Mouse (Mus musculus): ENCODE results near the gene Gm10181. TPM values are rescaled to one million over a fixed set of nuclear protein-coding genes. Genes with fewer than 3 reads are reported as not detected.
"Not testable (repeated sequence)": the region's sequence is repeated elsewhere in the genome, so short reads cannot be mapped to it uniquely, and the experiment has no call there.

Gm10181 gene
- polyA plus RNA-seq (2012; rRNA removed) = not detected in 2 replicates

DNA sequence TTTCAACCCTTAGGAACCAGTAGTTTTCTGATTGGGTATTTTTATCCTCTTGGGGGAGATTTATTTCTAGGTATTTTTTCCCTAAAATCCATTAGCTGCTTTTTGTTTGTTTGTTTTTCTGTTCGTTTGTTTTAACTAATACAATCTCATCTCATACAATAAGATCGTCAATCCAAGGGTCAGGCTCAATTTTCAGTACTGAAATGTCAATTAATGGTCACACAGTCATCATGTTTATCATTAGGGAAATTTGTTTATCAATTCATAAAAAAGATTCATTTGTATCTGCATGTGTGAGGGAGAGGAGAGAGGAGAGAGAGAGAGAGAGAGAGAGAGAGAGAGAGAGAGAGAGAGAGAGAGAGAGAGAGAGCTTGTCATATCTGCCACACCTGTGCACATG is at the start of gene Gm10181:
Gene Gm10181 (plus strand): TSS at position 301 of the 400 bp plus-strand sequence.
- no peak for DNase-seq (ENCODE audit: extremely low spot score in 1 of 2, low spot score in 1 of 2)

DNA sequence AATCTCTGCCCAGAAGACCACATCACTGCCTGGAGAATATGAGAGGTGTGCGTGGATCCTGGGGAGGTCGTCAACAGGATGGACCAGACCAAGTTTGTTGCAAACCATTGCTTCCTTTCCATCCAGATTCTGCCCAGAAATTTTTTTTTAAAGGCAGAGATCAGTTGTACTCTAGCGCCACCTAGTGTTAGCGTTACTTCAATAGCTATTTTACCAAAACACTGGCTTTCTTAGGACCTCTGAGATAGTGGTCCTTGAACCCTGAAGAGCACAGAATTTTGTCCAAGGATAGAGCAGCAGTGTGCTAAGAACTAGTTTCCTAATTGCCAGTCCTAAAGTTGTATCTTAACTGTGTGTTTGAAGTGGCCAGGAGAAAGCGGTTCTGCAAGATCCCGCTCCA is 47.6 kb upstream of the Gm10181 start:
- DNase-seq (ENCODE audit: extremely low spot score in 1 of 2, low spot score in 1 of 2) = peak in 1 of 2 experiments; percentile 82

DNA sequence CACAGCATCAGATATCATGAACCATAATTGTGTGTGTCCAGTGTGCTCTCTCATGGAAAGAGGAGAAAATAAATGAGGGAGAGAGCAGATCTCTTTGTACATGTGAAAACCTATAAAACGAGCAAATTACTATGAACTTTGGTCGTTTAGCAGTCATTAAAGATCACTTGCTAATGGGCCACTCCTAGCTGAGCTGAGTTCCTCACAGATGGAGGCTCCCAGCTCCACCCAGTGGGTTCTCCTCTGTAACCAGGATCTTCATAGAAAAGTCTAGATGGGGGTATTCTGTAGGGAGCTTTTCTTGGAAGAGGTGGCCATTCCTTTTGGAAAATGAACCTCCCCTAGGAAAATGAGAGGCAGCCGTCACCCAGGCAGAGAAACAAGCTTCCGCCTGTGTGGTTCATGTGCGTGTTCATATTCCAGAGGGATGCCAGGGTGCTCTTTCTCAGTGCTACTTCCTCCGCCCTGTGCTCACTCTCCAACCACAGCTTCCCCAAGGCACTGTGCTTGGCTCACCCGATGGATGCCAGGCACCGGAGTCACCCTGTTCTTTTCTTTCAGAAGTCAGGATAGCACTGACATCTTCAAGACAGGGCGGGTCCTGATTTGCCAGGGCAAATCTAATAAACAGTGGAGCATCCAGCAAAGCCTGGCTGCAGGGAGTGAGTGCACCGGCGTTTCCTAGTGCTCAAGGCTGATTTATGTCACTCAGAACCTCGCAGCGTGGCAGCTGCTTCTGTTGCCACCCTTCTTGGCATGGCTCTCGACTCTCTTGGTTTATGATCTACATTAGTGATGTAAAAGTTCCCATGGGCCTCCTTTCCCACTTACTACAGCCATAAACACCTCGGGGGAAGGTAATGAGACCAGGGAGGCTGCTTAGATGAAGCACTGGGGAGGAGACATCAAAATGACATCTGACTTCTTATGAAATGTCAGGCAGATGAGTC is 46.8 kb upstream of the Gm10181 start:
- DNase-seq (ENCODE audit: extremely low spot score in 1 of 2, low spot score in 1 of 2) = no peak

DNA sequence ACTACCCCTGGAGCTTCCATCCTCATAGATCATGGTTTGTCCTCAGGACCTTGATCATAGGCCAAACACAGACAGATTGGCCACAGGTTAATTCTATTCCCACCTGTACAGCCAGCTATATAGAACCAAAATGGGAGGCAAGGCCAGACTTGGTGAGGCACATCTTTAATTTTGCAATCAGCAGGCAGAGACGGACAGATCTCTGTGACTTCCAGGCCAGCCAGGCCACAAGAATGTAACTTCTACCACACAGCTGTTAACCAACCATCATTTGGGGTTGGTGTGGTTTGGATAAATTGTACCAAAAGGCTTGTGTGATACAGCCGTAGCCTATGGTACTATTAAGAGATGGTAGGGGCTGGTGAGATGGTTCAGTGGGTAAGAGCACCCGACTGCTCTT is 44.9 kb upstream of the Gm10181 start:
- no peak for DNase-seq (ENCODE audit: extremely low spot score in 1 of 2, low spot score in 1 of 2)

DNA sequence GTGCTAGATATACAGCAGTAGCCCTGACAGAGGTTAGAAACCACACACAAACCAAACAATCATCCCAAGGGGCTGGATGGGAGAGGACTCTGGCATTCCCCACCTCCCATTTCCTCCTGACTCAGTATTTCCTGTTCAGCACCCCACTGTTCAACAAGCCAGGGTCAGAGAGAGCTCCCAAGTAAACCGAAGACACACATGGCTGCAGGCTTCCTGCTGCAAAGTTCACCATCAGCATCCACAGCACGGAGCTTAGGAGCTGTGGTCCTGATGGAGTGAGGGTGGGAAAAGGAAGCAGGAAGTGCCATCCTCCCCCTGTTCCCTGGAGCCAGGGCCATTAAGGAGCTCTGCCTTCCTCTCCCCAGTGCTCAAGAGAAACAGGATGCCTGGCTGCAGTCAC is 40.9 kb upstream of the Gm10181 start:
- DNase-seq (ENCODE audit: extremely low spot score in 1 of 2, low spot score in 1 of 2) = no peak

DNA sequence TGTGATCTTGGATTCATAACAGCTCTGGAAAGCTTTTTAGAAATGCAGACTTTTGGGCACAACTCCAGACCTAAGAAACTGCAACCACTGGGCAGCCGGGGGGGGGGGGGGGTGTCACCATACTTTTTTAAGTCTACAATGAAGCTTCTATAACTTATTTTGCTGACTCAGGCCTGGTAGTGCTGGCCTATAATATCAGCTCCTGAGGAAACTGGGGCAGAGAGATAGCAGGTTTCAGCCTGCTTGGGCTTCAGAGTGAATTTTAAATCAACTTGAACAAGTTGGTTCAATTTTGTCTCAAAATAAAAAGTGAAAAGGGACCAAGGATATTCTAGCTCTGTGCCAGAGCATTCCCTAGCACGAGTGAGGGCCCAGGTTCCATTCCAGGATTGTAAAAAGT is 40.3 kb upstream of the Gm10181 start:
- no peak for DNase-seq (ENCODE audit: extremely low spot score in 1 of 2, low spot score in 1 of 2)

DNA sequence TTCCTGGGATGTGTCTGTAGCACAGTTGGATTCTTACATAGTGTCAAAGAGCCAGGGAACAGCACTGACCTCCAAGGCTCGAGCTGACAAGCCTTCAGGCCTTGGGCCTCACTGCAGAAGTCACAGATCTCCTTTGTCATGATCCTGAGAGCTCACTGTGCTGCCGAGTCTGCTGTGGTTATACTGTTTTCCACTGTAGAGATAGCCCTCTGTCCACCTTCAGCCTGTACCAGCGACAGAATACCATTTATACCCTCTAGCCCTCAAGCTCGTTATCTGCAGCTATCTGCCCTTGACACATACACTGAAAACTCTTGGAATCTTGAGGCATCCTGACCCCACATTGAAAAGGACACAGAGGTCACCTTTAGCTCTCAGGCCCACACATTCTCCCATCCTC is 37.3 kb upstream of the Gm10181 start:
- no peak for DNase-seq (ENCODE audit: extremely low spot score in 1 of 2, low spot score in 1 of 2)

DNA sequence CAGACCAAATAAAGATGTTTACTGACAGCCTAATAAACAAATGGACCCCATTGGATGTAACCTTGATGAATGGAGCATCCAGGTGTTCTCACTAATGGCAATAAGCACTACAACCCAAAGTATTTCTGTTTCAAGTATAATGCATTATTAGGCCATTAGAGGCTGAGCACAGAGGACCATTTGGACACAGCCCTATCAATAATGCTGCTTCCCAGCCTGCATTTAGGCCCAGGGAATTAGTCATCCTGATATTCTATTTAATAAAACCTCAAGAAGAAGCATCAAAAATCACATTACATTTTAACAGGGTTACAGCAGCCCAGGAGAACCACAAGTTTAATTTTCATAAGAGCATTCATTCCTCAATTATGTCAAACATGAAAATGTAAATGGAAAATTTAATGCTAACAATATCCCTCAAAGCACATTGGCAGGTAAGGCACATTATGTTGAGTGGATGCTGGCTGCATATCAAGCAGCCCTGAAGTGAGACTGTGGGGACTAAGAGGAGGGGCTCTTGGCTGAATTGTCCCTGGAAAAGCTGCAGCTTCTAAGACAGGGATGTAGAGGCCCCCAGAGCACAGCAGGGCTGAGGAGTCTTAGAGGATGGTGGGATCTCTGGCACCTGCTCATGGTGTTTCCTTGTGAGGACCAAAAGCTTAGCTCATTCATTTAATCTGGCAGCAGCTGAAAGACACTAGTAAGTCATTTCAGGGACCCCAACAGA is 33.4 kb upstream of the Gm10181 start:
- no peak for DNase-seq (ENCODE audit: extremely low spot score in 1 of 2, low spot score in 1 of 2)

DNA sequence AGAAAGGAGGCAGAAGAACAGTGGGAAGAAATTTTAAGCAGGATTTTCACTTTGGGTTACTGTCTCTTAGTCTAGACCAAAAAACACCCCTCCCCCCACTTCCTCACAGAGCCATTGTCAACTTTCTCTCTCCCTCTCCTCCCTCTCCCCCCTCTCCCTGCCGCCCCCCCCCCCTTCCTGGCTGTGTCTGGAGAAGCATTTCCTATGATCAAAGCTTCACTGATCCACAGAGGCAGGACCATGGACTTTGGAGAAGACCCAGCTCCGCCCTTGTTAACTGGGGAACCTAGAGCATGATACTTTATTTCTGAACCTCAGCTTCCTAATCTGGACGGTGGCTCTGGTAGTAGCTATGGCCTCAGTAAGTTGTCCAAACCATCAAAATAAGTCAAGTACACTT is 30.5 kb upstream of the Gm10181 start:
- DNase-seq (ENCODE audit: extremely low spot score in 1 of 2, low spot score in 1 of 2) = no peak

DNA sequence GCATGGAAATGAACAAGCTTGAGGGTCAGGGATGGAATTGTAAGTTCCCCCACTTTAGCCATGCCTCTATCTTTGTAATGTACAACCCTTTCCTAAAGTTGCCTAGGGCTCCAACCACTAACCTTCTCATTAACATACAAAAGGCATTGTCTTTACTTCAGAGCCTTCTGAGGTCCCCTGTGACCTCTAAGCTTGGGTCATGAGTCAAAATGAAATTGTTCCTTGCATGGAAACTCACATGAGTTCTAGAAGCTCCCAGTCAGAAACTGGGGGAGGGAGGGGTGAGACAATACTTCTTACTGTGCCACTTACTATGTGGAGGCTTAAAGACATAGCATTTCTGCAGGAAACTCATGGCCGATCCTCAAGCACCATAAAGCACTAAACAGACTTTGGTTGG is 16.6 kb upstream of the Gm10181 start:
- DNase-seq (ENCODE audit: extremely low spot score in 1 of 2, low spot score in 1 of 2) = no peak

DNA sequence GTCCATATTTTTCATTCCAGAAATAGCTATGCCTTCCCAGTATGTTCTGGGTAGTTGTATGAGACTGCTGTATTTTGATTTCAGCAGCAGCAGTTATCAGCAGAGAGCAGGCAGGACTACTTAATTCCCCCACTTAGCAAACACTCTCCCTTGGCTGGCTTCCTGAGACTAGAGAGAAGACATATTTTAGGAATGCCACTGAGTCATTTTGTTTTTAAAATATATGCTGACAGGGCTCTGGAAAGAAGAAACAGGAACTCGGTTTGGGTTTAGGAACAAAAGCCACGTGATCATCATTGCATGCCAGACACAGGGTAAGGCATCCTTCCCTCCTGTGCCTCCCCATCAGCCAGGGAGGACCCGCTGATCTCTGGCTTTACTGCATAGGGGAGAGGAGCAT is 13.2 kb upstream of the Gm10181 start:
- peak; percentile 33 to 66 for DNase-seq (ENCODE audit: extremely low spot score in 1 of 2, low spot score in 1 of 2)

DNA sequence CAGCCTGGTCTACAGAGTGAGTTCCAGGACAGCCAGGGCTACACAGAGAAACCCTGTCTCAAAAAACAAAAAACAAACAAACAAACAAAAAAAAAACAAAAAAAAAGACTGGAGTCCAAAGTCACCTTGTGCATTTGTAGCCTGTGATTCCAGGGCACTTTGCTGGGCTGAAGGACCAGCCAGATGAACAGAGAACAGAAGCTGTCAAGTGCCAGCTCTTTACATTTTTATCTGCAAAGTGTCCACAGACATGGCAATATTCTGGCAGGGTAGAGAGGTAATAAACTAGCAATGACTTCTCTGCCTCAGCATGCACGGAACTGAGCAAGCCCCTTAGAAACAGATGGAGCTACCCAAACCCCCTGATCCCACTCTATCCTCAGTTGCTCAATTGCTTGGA is 12.7 kb upstream of the Gm10181 start:
- no peak for DNase-seq (ENCODE audit: extremely low spot score in 1 of 2, low spot score in 1 of 2)

DNA sequence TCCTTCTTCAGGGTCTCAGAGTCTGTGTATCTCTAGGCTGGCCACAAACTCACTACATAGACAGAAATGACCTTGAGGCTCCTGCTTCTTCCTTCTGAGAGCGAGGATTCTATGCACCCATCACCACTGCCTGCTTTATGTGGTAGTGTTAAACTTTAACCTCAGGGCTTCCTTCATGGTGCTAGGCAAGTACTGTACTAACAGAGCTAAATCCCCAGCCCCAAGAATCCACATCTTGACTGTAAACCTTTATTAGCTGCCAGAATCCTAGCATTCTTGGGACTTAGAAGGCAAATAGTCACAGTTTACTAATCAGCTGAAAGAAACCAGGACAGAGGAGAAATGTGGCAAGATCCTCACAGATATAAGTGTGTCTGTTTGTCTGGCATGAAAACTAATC is 1.6 kb downstream of the Gm10181 start:
- DNase-seq (ENCODE audit: extremely low spot score in 1 of 2, low spot score in 1 of 2) = no peak

DNA sequence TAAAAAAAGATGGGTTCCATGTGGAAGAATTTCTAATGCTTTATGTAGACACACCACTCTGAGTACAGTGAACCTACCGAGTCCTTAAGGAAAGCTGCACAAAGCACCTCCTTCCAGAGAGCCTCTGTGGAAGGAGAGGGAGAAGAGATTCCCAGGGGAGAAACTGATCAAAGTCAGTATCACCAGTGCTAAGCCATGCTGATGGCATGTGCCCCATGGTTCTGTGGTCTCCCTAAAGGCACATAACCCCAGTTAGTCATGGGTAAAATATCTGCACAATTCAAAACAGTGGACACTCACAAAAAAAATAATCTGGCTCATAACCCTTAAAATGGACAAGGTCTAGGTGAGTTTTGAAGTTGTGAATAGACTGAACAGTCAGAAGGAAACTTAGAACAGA is 13.7 kb downstream of the Gm10181 start:
- DNase-seq (ENCODE audit: extremely low spot score in 1 of 2, low spot score in 1 of 2) = no peak

DNA sequence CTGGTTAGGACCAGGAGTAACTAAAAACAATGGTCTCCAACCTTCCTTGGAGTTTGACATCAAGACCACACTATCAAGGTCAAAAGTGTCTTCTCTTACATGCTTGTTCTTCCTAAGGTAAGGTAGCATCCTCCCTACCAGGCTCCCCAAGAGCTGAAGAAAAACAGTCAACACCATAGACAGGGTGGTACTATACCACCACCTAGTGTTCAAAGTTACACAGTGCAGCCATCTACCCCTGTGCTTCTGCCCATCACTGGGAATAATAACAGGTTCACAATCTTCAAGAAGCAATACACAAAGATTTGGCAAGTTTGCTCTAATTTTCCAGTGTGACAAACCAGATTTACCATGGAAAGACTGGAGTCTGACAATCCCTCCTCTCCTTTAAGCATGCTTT is 15.4 kb downstream of the Gm10181 start:
- DNase-seq (ENCODE audit: extremely low spot score in 1 of 2, low spot score in 1 of 2) = peak; percentile 29 to 85

DNA sequence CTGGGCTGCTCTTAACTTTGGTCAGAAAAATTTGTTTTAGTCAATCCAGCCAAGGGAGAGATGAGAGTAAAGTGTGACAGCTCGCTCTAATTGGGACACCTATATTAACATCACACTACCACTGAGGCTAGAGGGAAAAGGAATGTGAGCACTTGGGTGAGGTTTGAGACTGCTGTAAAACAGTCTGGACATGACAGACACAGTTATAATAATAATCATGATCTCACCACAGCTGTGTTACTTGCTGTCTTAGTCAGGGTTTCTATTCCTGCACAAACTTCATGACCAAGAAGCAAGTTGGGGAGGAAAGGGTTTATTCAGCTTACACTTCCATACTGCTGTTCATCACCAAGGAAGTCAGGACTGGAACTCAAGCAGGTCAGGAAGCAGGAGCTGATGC is 34.4 kb downstream of the Gm10181 start:
- not testable (repeated sequence) for DNase-seq (ENCODE audit: extremely low spot score in 1 of 2, low spot score in 1 of 2)

DNA sequence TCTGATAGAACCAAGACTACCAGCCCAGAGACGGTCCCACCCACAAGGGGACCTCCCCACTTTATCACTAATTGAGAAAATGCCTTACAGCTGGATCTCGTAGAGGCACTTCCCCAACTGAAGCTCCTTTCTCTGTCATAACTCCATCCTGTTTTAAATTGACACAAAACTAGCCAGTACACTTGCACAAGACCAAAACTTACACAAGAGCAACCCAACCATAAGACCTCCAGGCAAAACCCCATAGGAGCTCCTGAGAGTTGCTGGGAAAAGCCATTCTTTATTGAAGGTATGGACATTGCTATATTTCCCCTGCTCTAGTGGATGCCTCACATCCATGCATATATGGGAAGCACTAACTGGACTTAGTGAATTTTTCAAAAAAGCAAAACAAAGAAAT is 34.8 kb downstream of the Gm10181 start:
- no peak for DNase-seq (ENCODE audit: extremely low spot score in 1 of 2, low spot score in 1 of 2)

DNA sequence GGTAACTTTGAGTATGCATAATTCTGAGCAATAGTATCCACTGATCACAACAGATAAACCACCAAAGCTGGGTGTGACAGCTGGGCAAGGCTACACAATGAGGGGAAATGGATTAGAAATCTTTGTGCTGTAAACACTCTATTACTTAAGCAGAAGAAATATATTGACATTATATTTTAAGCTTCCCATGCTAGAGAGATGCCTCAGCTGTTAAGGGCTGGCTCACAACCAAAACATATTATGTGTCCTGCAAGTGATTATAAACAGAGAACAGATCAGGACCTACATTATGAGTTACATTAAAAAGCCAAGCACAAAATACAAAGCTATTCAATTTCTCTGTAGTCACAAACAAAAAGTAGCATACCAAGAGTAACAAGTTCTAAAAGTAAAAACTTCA is 43.0 kb downstream of the Gm10181 start:
- no peak for DNase-seq (ENCODE audit: extremely low spot score in 1 of 2, low spot score in 1 of 2)

DNA sequence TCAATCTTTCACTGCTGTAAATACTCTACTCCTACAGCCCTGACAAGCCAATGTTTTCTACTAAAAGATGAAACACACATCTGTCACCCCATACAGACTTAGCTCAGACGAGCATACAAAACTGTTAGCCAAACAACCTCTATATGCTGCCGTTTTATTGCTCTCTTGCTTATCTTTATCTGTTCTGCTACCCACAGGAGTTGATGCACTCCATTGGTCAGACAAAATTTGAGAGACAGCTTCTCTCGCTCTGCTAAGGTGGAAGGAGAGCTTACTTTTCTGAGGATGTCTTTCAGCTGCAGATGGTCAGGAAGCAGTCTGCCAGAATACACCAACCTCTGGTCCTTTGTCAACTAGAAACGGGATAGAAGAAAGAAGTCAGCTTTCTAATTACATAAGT is 43.7 kb downstream of the Gm10181 start:
- DNase-seq (ENCODE audit: extremely low spot score in 1 of 2, low spot score in 1 of 2) = peak in 1 of 2 experiments; percentile 30

DNA sequence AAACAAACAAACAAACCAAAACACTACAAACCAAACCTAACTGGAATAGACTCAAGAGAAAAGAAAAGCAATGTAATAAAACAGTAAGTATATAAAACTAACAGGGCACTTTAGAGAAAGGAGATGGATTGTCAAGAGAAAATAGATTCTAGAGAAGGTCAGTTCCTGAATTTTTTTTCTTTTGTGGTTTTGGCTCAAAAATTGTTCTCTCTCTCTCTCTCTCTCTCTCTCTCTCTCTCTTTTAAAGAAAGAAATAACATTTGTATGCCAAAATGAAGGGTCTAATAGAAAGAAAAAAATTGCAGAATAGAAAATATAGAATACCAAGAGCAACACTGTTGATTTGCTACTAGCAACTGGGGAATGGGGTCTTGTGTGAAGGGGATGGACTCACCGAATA is 49.7 kb downstream of the Gm10181 start:
- no peak for DNase-seq (ENCODE audit: extremely low spot score in 1 of 2, low spot score in 1 of 2)

Measured in frontal cortex, adult 2 months (tissue).